Mouse (Mus musculus) midbrain, embryonic 10.5 days (tissue): Measurements from ENCODE around the gene Olfr516. TPM values are rescaled to one million over a fixed set of nuclear protein-coding genes. Genes with fewer than 3 reads are reported as not detected.
"Not testable (repeated sequence)": the region's sequence is repeated elsewhere in the genome, so short reads cannot be mapped to it uniquely, and the experiment has no call there.

Source experiments
- DNase-seq: peaks from one replicate; pipeline ENCODE4 v3.0.0-alpha.2; 2017; ENCODE audit warnings: low spot score
- H3K27ac ChIP-seq: fragments of 300-500 bp; sonication (generic); replicated peaks from 2 replicates; pipeline ENCODE4 v1.5.1; 2016; ENCODE audit warnings: mild to moderate bottlenecking
- H3K27me3 ChIP-seq: fragments of 300-500 bp; sonication (generic); 2 replicates; pipeline ENCODE4 v1.6.1; 2016; ENCODE audit warnings: low read depth, mild to moderate bottlenecking; ENCODE audit not compliant: poor library complexity, severe bottlenecking
- H3K36me3 ChIP-seq: fragments of 300-500 bp; sonication (generic); 2 replicates; pipeline ENCODE4 v1.6.1; 2016; ENCODE audit warnings: mild to moderate bottlenecking, moderate library complexity
- H3K4me1 ChIP-seq: fragments of 300-500 bp; sonication (generic); 2 replicates; pipeline ENCODE4 v1.6.1; 2016
- H3K4me3 ChIP-seq: fragments of 300-500 bp; sonication (generic); 2 replicates; pipeline ENCODE4 v1.5.1; 2016; ENCODE audit warnings: mild to moderate bottlenecking, moderate library complexity
- H3K9me3 ChIP-seq: fragments of 300-500 bp; sonication (generic); replicated peaks from 2 replicates; pipeline ENCODE4 v1.6.1; 2016; ENCODE audit warnings: mild to moderate bottlenecking
- WGBS: fragments of 180-500 bp; shearing (Covaris S2); methylation state at CpG from one replicate; pipeline ENCODE4 v1.1.7; 2016; 5-methylcytosine and 5-hydroxymethylcytosine counted together
- polyA plus RNA-seq: library from polyadenylated mRNA; unstranded; fragments of >200 nt; fragmentation: Nextera tagmentation; extraction: Ambion mirVana; gene quantifications from 2 replicates; pipeline ENCODE4 v1.2.1, GENCODE M21; 2016

Gene Olfr516
- polyA plus RNA-seq, result not detected in 2 replicates

DNA sequence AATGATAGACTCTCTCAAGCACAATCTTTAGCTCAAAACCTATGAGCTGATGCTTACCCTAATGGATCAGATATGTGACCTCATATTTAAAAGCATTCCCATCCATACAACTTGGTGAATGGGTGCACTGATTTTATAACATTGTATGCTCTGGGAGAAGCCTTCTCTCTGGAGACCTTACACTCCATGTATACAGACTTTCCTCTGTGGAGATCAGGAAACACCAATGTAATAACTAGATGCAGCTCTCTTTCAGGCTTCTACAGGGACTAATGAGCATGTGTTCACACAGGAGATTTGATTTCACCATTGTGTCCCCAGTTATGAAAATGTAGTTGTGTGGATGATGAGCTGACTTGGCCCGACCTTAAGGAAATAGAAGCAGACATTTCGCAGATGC, at the start of gene Olfr516:
Gene Olfr516 (minus strand): TSS at position 101 of the 400 bp plus-strand sequence.
- Histone ChIP-seq H3K27me3 (no peaks in the 10 kb centered on the region), H3K4me1 (no peaks in the 10 kb centered on the region), H3K36me3 (no peaks in the 10 kb centered on the region), H3K9me3 (0 out of 2 replicates have a peak, but pooled peaks cover 3% of the 10 kb centered on the region), H3K27ac (no peak within 1 kb of the TSS), H3K4me3 (no peak within 1 kb of the TSS)
- DNase-seq, result no peak
- WGBS, result 84% methylated on average over 2 of the region's 2 CpGs

DNA sequence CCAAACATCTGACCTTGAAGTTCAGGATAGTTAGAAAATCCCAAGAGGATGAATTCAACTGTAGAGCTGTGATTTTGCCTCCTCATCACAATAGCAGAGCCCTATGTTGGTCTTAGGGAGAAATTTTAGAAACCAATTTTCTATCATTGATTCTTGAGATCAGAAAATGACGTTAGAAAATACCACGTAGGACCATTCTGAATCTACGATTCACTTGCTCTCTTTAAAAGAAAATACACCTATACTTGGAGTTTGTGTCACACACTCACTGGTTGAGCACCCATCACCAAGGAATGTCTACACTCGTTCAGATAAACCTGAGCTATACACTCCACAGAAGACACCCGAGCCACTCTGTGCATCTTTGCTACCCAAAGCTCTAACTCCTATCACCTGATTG, 44.0 kb upstream of the Olfr516 start, which contains the start of gene Olfr519:
Gene Olfr519 (minus strand): TSS at position 101 of the 400 bp plus-strand sequence.
- no peaks in the 10 kb centered on the region for H3K36me3 ChIP-seq
- H3K4me1 ChIP-seq, result no peaks in the 10 kb centered on the region
- no peak within 1 kb of the TSS for H3K4me3 ChIP-seq
- DNase-seq, result no peak
- no peaks in the 10 kb centered on the region for H3K27me3 ChIP-seq
- H3K9me3 ChIP-seq, result no peaks in the 10 kb centered on the region
- WGBS, result 89% methylated on average over 5 of the region's 5 CpGs
- H3K27ac ChIP-seq, result no peak within 1 kb of the TSS

DNA sequence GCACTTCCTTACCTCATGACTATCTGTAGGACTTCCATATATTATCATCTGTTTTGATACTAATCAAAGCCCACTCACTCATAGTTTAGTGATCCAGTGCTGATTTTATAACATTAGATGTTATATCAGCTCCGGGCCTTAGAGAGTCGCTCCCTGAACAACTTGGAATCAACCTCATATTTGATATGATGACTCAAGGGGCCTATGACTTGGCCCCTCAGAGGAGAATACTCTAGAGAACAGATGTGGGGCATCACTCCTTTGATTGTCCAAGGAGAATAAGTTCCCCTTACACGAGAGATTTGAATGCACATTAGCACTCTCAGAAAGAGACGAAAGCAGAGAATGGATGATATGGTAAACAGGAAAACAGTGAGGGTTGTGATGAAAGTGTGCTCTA, 34.6 kb upstream of the Olfr516 start, which contains the start of gene Olfr518:
Gene Olfr518 (minus strand): TSS at position 101 of the 400 bp plus-strand sequence.
- Histone ChIP-seq H3K36me3 (no peaks in the 10 kb centered on the region), H3K4me1 (no peaks in the 10 kb centered on the region), H3K27me3 (no peaks in the 10 kb centered on the region), H3K9me3 (no peaks in the 10 kb centered on the region), H3K27ac (no peak within 1 kb of the TSS), H3K4me3 (no peak within 1 kb of the TSS)
- no peak for DNase-seq
- WGBS, result 84% methylated on average over 4 of the region's 4 CpGs

- WGBS, result 78% methylated on average over 2 of the region's 2 CpGs
- Histone ChIP-seq H3K27me3 (no peaks in the 10 kb centered on the region), H3K4me1 (no peaks in the 10 kb centered on the region), H3K27ac (no peak within 1 kb of the TSS), H3K9me3 (no peaks in the 10 kb centered on the region), H3K4me3 (no peak within 1 kb of the TSS), H3K36me3 (no peaks in the 10 kb centered on the region)
- DNase-seq, result no peak
These were observed 21.9 kb upstream of the Olfr516 start, which contains the start of gene Olfr517 for GRCm38 (mm10) chr7:108872279-108872678. TSS of gene Olfr517 (minus strand) at chr7:108872379.

GRCm38 (mm10) chr7:108825897-108826296, 24.4 kb downstream of the Olfr516 start, which contains the start of gene Olfr514:
TSS of gene Olfr514 (minus strand) at chr7:108825997.
- Histone ChIP-seq H3K36me3 (no peaks in the 10 kb centered on the region), H3K9me3 (no peaks in the 10 kb centered on the region), H3K27me3 (no peaks in the 10 kb centered on the region), H3K4me1 (no peaks in the 10 kb centered on the region), H3K4me3 (no peak within 1 kb of the TSS), H3K27ac (no peak within 1 kb of the TSS)
- no peak for DNase-seq

DNA sequence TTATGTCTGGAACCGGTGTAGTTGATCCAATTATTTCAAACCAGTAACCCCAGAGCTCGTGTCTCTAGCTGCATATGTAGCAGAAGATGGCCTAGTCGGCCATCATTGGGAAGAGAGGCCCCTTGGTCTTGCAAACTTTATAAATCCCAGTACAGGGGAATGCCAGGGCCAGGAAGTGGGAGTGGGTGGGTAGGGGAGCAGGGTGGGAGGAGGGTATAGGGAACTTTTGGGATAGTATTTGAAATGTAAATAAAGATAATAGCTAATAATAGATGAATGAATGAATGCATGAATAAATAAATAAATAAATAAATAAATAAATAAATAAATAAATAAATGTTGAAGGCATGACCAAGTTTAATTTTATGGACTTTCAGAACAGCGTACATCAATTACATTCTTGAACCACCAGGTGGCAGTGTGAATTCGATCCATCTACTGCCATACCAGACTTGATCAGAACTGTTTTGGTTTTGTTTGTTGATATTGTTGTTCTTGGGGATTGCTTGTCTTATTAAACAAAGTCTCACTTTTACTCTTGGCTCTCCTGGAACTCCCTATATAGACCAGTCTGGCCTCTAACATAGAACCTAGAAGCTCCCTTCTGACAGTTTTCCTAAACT, 35.6 kb downstream of the Olfr516 start:
- not testable (repeated sequence) for DNase-seq, H3K9me3 ChIP-seq, H3K27ac ChIP-seq, H3K4me3 ChIP-seq, H3K36me3 ChIP-seq, H3K27me3 ChIP-seq, H3K4me1 ChIP-seq
- 58% methylated on average over 5 of the region's 5 CpGs for WGBS

DNA sequence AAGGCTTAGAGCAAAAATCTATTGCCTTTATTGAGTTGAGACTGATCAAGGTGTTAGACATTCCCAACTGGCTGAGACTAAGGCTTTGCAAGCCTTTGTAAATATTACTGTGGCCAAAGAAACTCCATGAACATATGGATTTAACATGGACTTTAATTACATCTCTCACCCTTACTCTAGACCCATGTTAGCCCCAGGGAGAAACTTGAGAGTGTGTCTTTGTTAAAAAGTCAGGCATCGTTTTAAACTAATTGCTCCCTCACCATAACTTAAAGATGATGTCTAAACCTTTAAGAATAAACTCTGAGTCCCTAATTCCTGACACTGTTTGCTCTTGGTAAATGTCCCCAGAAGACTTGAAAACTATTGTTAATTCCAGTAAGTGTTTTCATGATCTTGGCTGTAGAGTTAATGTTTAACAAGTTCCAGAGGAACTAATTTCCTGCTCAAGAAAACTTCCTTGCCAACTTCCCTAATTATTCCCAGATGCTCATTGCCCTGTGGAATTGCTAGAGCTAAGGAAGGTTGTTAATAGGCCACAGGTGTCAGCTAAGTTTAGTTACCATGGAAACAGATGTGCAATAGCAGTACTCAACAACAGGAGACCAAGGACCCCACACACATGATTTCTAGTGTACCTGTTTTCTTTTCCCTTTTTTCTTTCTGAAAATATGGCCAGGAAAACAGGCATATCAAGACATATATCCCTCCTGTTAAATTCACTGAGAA, 53.0 kb downstream of the Olfr516 start:
- no peak overlapping the region for H3K4me3 ChIP-seq
- no peaks in the 10 kb centered on the region for H3K36me3 ChIP-seq
- no peaks in the 10 kb centered on the region for H3K9me3 ChIP-seq
- no peaks in the 10 kb centered on the region for H3K4me1 ChIP-seq
- no peaks in the 10 kb centered on the region for H3K27me3 ChIP-seq
- WGBS, result 65% methylated on average over 1 of the region's 1 CpGs
- H3K27ac ChIP-seq, result no peak overlapping the region
- no peak for DNase-seq

Other genes with a start within 250 kb of the Olfr516 start
- gene Olfr506, start 239.7 kb downstream of the Olfr516 start, polyA plus RNA-seq, result not detected in 2 replicates
- gene Olfr507, start 228.7 kb downstream of the Olfr516 start, polyA plus RNA-seq, result not detected in 2 replicates
- not detected in 2 replicates for gene Olfr508, start 220.5 kb downstream of the Olfr516 start, polyA plus RNA-seq
- gene Olfr509, start 198.6 kb downstream of the Olfr516 start, polyA plus RNA-seq, result not detected in 2 replicates
- not detected in 2 replicates for gene Olfr510, start 184.1 kb downstream of the Olfr516 start, polyA plus RNA-seq
- not detected in 2 replicates for gene Olfr512, start 137.2 kb downstream of the Olfr516 start, polyA plus RNA-seq
- gene Olfr513, start 99.6 kb downstream of the Olfr516 start, polyA plus RNA-seq, result not detected in 2 replicates
- gene Olfr514, start 24.5 kb downstream of the Olfr516 start, polyA plus RNA-seq, result not detected in 2 replicates
- not detected in 2 replicates for gene Olfr517, start 21.9 kb upstream of the Olfr516 start, polyA plus RNA-seq
- not detected in 2 replicates for gene Olfr518, start 34.5 kb upstream of the Olfr516 start, polyA plus RNA-seq
- not detected in 2 replicates for gene Olfr519, start 43.9 kb upstream of the Olfr516 start, polyA plus RNA-seq
- gene Nlrp10, start 79.6 kb upstream of the Olfr516 start, polyA plus RNA-seq, result not detected in 2 replicates
- 75.4 and 76.0 TPM in 2 replicates for gene Eif3f, start 83.9 kb upstream of the Olfr516 start, polyA plus RNA-seq
- gene Tub, start 99.8 kb upstream of the Olfr516 start, polyA plus RNA-seq, result 5.4 and 8.9 TPM in 2 replicates
- gene Ric3, start 232.8 kb upstream of the Olfr516 start, polyA plus RNA-seq, result 19.8 and 23.4 TPM in 2 replicates